Comparison of ENCODE assay signal across 18 mouse cellular contexts in the genomic region with DNA sequence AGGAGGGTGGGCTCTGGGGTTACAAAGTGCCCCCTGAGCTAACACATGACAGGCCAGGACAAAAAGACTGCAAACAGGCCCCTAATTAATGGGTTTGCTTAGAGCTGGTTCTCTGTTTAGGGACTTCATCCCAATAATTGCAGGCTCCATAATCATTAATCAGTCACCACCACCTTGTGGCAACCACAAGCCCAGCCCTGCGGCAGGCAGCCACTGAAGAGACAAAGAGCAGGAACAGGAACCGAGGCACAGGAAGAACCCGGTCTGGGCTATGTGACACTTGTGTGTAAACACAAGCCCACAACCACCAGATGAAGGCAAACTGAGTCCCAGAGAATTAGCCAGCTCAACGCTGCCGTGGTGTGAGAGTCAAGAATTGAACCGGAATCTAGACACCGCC.
DNase-seq lines count a peak whose midpoint lies in the region; ATAC-seq lines count a peak whose summit lies in the region.
"Had no signal": no experiment of that assay in that cellular context is flagged by ENCODE, and none has a peak within 500 bp of the region (broad histone marks: within the 10 kb centered on the region; RNA-seq: fewer than 3 reads in every experiment).

No protein-coding gene starts in this region.

- H3K27ac ChIP-seq in heart, embryonic 10.5 days: 0 out of 2 replicates have a peak overlapping the region, but pooled peaks have one; percentile 36
- no peak overlapping the region for H3K27ac ChIP-seq in midbrain, embryonic 13.5 days
- H3K27ac ChIP-seq: forebrain, embryonic 13.5 days; kidney, postnatal 0 days; midbrain, embryonic 12.5 days had no signal

- H3K36me3 ChIP-seq in heart, embryonic 10.5 days: no peaks in the 10 kb centered on the region
- H3K36me3 ChIP-seq in midbrain, embryonic 13.5 days: no peaks in the 10 kb centered on the region
- H3K36me3 ChIP-seq: midbrain, embryonic 12.5 days had no signal

- no peaks in the 10 kb centered on the region for H3K9me3 ChIP-seq in heart, embryonic 10.5 days
- H3K9me3 ChIP-seq in midbrain, embryonic 13.5 days: no peaks in the 10 kb centered on the region
- H3K9me3 ChIP-seq: forebrain, embryonic 13.5 days; midbrain, embryonic 12.5 days had no signal

- intact Hi-C loops in heart, postnatal 25 days (cut with DNase I): no loop called here

- peaks cover 30% of the 10 kb centered on the region for H3K4me1 ChIP-seq in heart, embryonic 10.5 days
- H3K4me1 ChIP-seq in midbrain, embryonic 13.5 days (replicated peaks): no peaks in the 10 kb centered on the region
- H3K4me1 ChIP-seq: midbrain, embryonic 12.5 days had no signal

- H3K27me3 ChIP-seq in heart, embryonic 10.5 days (ENCODE audit: insufficient read depth, poor library complexity, severe bottlenecking): peaks cover 11% of the 10 kb centered on the region; the same call in 1 of the 2 replicates
- H3K27me3 ChIP-seq in midbrain, embryonic 13.5 days: peaks cover 8% of the 10 kb centered on the region; the same call in 1 of the 2 replicates
- H3K27me3 ChIP-seq: forebrain, embryonic 13.5 days had no signal

- no peak overlapping the region for H3K9ac ChIP-seq in midbrain, embryonic 13.5 days (replicated peaks)
- H3K9ac ChIP-seq: forebrain, embryonic 13.5 days; midbrain, embryonic 12.5 days had no signal

- H3K4me2 ChIP-seq in midbrain, embryonic 13.5 days (replicated peaks): no peak overlapping the region
- H3K4me2 ChIP-seq: forebrain, embryonic 13.5 days; midbrain, embryonic 12.5 days had no signal

- 69% methylated on average over 7 of the region's 7 CpGs for WGBS in heart, embryonic 10.5 days
- WGBS in midbrain, embryonic 13.5 days: 84% methylated on average over 7 of the region's 7 CpGs

- no peak overlapping the region for H3K4me3 ChIP-seq in heart, embryonic 10.5 days
- H3K4me3 ChIP-seq in midbrain, embryonic 13.5 days (replicated peaks): no peak overlapping the region
- H3K4me3 ChIP-seq: forebrain, embryonic 13.5 days; midbrain, embryonic 12.5 days had no signal

- DNase-seq in heart, embryonic 10.5 days (ENCODE audit: low spot score): no peak
- no peak for DNase-seq in heart, postnatal 25 days (ENCODE audit: low spot score)
- DNase-seq in spleen, postnatal 36 days (ENCODE audit: low spot score in 2 of 2): no peak
- DNase-seq: adrenal gland, postnatal 25 days; cerebellum, adult 9-10 months; gastrocnemius, postnatal 10 days; heart, adult 18-20 months; heart, postnatal 36 days; kidney, adult 11 months had no signal

- peak; percentile 87 for ATAC-seq in common myeloid progenitor, adult 5-6 weeks (replicated peaks; ENCODE audit: low read depth, poor library complexity, severe bottlenecking)
- ATAC-seq in hematopoietic stem cell, adult 5-6 weeks (replicated peaks in 1 of 2; ENCODE audit: insufficient read depth in 1 of 2, low FRiP score in 2 of 2, low TSS enrichment in 1 of 2, low read depth in 1 of 2, poor library complexity in 2 of 2, severe bottlenecking in 2 of 2): peak; percentile 27 to 62; a peak in 2 of 4 replicates
- ATAC-seq in megakaryocyte progenitor cell, adult 5-6 weeks (replicated peaks; ENCODE audit: poor library complexity): peak; percentile 90
- no peak for ATAC-seq in midbrain, embryonic 13.5 days
- ATAC-seq: CD4-positive, CD25-positive, alpha-beta regulatory T cell, adult 4 months; forebrain, embryonic 13.5 days; lung, postnatal 0 days had no signal
